Comparison of ENCODE assay signal across 9 mouse cellular contexts in genomic region chr9:62560006-62560405, GRCm38 (mm10). TPM values are rescaled to one million over a fixed set of nuclear protein-coding genes. Genes with fewer than 3 reads are reported as not detected.
DNase-seq lines count a peak whose midpoint lies in the region; ATAC-seq and TF ChIP-seq lines count a peak whose summit lies in the region.
"Had no signal": no experiment of that assay in that cellular context is flagged by ENCODE, and none has a peak within 500 bp of the region (broad histone marks: within the 10 kb centered on the region; RNA-seq: fewer than 3 reads in every experiment).

No protein-coding gene starts in this region.

- H3K27ac ChIP-seq in kidney, embryonic 16.5 days (ENCODE audit: low read length), result peak overlapping the region; percentile 46; the same call in 1 of the 2 replicates
- no peak overlapping the region for H3K27ac ChIP-seq in forebrain, postnatal 0 days (ENCODE audit: low read depth, low read length)
- H3K27ac ChIP-seq: neural tube, embryonic 13.5 days had no signal

- WGBS in kidney, embryonic 16.5 days, result 43% methylated on average over 5 of the region's 5 CpGs
- WGBS in forebrain, postnatal 0 days, result 66% methylated on average over 5 of the region's 5 CpGs

- H3K4me3 ChIP-seq in kidney, embryonic 16.5 days (ENCODE audit: low read length), result no peak overlapping the region
- H3K4me3 ChIP-seq in forebrain, postnatal 0 days (ENCODE audit: low read depth, low read length), result no peak overlapping the region
- H3K4me3 ChIP-seq: neural tube, embryonic 13.5 days had no signal

- H3K36me3 ChIP-seq in kidney, embryonic 16.5 days (ENCODE audit: insufficient read depth, low read length), result no peaks in the 10 kb centered on the region
- no peaks in the 10 kb centered on the region for H3K36me3 ChIP-seq in forebrain, postnatal 0 days (ENCODE audit: insufficient read depth)
- H3K36me3 ChIP-seq: neural tube, embryonic 13.5 days had no signal

- no peak overlapping the region for H3K9ac ChIP-seq in kidney, embryonic 16.5 days (replicated peaks; ENCODE audit: low read length)
- no peak overlapping the region for H3K9ac ChIP-seq in forebrain, postnatal 0 days
- H3K9ac ChIP-seq: neural tube, embryonic 13.5 days had no signal

- peak; percentile 48 to 57 for DNase-seq in frontal cortex, postnatal 36 days (ENCODE audit: low spot score in 2 of 2)
- DNase-seq in frontal cortex, postnatal 10 days (ENCODE audit: low spot score in 2 of 2), result no peak
- peak; percentile 66 for DNase-seq in cerebellum, adult 11 months
- DNase-seq in heart, adult 8-10 months (ENCODE audit: low spot score), result peak; percentile 88
- DNase-seq in right cerebral cortex, adult 2 months (ENCODE audit: low spot score in 2 of 2), result peak; percentile 55 to 65
- no peak for DNase-seq in forebrain, postnatal 0 days
- no peak for DNase-seq in T-cell, adult 2 months (ENCODE audit: low spot score)

- H3K4me1 ChIP-seq in kidney, embryonic 16.5 days (ENCODE audit: insufficient read depth, low read length), result peaks cover 4% of the 10 kb centered on the region; the same call in 1 of the 2 replicates
- H3K4me1 ChIP-seq in forebrain, postnatal 0 days (ENCODE audit: insufficient read depth), result peaks cover 3% of the 10 kb centered on the region

- peak; percentile 89 for ATAC-seq in kidney, embryonic 16.5 days (ENCODE audit: low FRiP score, low TSS enrichment)
- ATAC-seq in forebrain, postnatal 0 days, result no peak

- TF ChIP-seq CTCF in forebrain, postnatal 0 days (IDR thresholded peaks at IDR 0.05; ENCODE audit: low read depth), result no peak

- no peaks in the 10 kb centered on the region for H3K27me3 ChIP-seq in kidney, embryonic 16.5 days (ENCODE audit: insufficient read depth, low read length)
- H3K27me3 ChIP-seq in forebrain, postnatal 0 days (ENCODE audit: insufficient read depth, low read length), result no peaks in the 10 kb centered on the region
- H3K27me3 ChIP-seq: neural tube, embryonic 13.5 days had no signal

- H3K9me3 ChIP-seq in kidney, embryonic 16.5 days (ENCODE audit: low read length), result no peaks in the 10 kb centered on the region
- H3K9me3 ChIP-seq in forebrain, postnatal 0 days (ENCODE audit: low read length), result no peaks in the 10 kb centered on the region

- H3K4me2 ChIP-seq in kidney, embryonic 16.5 days (replicated peaks; ENCODE audit: low read depth, low read length), result no peak overlapping the region
- no peak overlapping the region for H3K4me2 ChIP-seq in forebrain, postnatal 0 days (ENCODE audit: low read depth)
- H3K4me2 ChIP-seq: neural tube, embryonic 13.5 days had no signal

RNA-seq across cellular contexts. Expression of gene Coro2b, which starts 23.2 kb away (rescaled TPM):
- 10 to 100 TPM in 2 of 4 experiments, 1 to 10 TPM in 2; 8.6 to 12.9 (median 10.1) TPM for total RNA-seq in heart, adult 8-10 months (2022)
- polyA plus RNA-seq in kidney, embryonic 16.5 days (2015; fragmentation: Nextera tagmentation; extraction: Ambion mirVana), result 19.9 and 22.1 TPM in 2 replicates
- total RNA-seq in forebrain, postnatal 0 days (2014; rRNA removed), result 43.3 and 53.2 TPM in 2 replicates
- polyA plus RNA-seq in forebrain, postnatal 0 days (2015; fragmentation: Nextera tagmentation; extraction: Ambion mirVana), result 24.7 and 31.6 TPM in 2 replicates

Comparison
In these comparisons a context has a peak if more than half of its experiments do, and no peak if none do; other contexts are left out.
1. DNase-seq: peak in frontal cortex, postnatal 36 days (2 of 2), cerebellum, adult 11 months (single experiment), heart, adult 8-10 months (single experiment) and right cerebral cortex, adult 2 months (2 of 2); none in frontal cortex, postnatal 10 days (0 of 2), forebrain, postnatal 0 days (single experiment) and T-cell, adult 2 months (single experiment).